Mouse (Mus musculus): ENCODE results near the gene Clip1.

DNA sequence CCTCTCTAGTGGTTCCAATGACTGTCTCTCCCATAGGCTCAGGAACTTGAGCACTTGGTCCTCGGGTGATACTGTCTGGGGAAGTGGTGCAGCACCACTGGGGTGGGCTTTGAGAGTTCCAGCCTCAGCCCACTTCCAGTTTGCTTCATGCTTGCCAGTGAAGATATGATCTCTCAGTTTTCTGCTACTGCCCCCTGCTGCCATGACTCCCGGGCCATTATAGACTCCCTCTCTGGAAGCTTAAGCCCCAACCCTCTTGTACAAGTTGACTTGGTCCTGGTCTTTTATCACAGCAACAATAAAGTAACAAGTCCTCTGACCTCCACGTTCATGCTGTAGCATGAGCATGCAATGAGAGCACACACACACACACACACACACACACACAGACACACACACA lies 5.3 kb downstream of the Clip1 start:
- TF ChIP-seq CTCF (conservative IDR thresholded peaks at IDR 0.05; ENCODE audit: insufficient read depth, insufficient read length, low read depth, low read length), result no peak
- no peak for TF ChIP-seq POLR2A (IDR thresholded peaks at IDR 0.05; ENCODE audit: low read depth, low read length)

All from kidney, adult 2 months (tissue).